Mouse (Mus musculus) hindbrain, embryonic 12.5 days (tissue): ENCODE measurements at regions not wholly inside any gene's neighbourhood (a gene's known extent, or its start where the extent isn't known, plus 50 kb on each side); places are given as distances from the start of the nearest gene placed in this dataset.
"Not testable (repeated sequence)": the region's sequence is repeated elsewhere in the genome, so short reads cannot be mapped to it uniquely, and the experiment has no call there.

Experiments used
- ATAC-seq: fragments of 200-750 bp; cut with Nextera tagmentation; 2 replicates; pipeline ENCODE4 v1.8.0; 2017; ENCODE audit warnings: moderate TSS enrichment; ENCODE audit not compliant: low FRiP score
- H3K27ac ChIP-seq: fragments of 300-500 bp; sonication (generic); 2 replicates; pipeline ENCODE4 v1.5.1; 2016; ENCODE audit warnings: mild to moderate bottlenecking
- H3K27me3 ChIP-seq: fragments of 300-500 bp; sonication (generic); 2 replicates; pipeline ENCODE4 v1.6.1; 2016; ENCODE audit warnings: mild to moderate bottlenecking
- H3K36me3 ChIP-seq: fragments of 300-500 bp; sonication (generic); 2 replicates; pipeline ENCODE4 v1.6.1; 2016; ENCODE audit warnings: mild to moderate bottlenecking
- H3K4me1 ChIP-seq: fragments of 300-500 bp; sonication (generic); 2 replicates; pipeline ENCODE4 v1.6.1; 2016
- H3K4me2 ChIP-seq: fragments of 300-500 bp; sonication (generic); replicated peaks from 2 replicates; pipeline ENCODE4 v1.6.1; 2016; ENCODE audit warnings: mild to moderate bottlenecking
- H3K4me3 ChIP-seq: fragments of 300-500 bp; sonication (generic); 2 replicates; pipeline ENCODE4 v1.5.1; 2016; ENCODE audit warnings: mild to moderate bottlenecking
- H3K9ac ChIP-seq: fragments of 300-500 bp; sonication (generic); 2 replicates; pipeline ENCODE4 v1.6.1; 2016; ENCODE audit warnings: mild to moderate bottlenecking, moderate library complexity
- H3K9me3 ChIP-seq: fragments of 300-500 bp; sonication (generic); replicated peaks from 2 replicates; pipeline ENCODE4 v1.6.1; 2016; ENCODE audit warnings: mild to moderate bottlenecking
- WGBS: fragments of 180-500 bp; shearing (Covaris S2); methylation state at CpG from one replicate; pipeline ENCODE4 v1.1.7; 2016; 5-methylcytosine and 5-hydroxymethylcytosine counted together

GRCm38 (mm10) chr4:105713956-105714355 lies 75.7 kb upstream of the Gm12728 start:
- Histone ChIP-seq H3K36me3 (no peaks in the 10 kb centered on the region), H3K4me2 (no peak overlapping the region), H3K27ac (no peak overlapping the region), H3K9ac (no peak overlapping the region), H3K9me3 (0 out of 2 replicates have a peak, but pooled peaks cover 7% of the 10 kb centered on the region), H3K27me3 (no peaks in the 10 kb centered on the region), H3K4me1 (no peaks in the 10 kb centered on the region), H3K4me3 (no peak overlapping the region)
- WGBS: 93% methylated on average over 6 of the region's 6 CpGs
- no peak for ATAC-seq

DNA sequence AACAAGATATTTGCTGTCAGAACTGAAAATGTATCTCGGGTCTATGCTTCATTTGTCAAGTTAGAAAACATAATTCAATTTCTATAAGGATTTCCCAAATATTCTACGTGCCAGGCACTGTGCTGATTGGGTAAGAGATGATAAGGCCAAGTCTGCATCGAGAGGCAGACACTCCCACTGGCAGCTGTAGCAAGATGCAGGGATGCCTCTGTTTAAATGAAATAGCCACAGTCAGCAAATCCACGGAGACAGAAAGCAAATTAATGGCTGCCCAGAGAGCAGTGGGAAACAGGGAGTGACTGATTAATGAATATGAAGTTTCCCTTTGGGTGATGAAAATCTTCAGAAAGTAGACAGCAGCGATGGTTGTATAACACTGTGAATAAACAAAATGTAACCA lies 71.6 kb upstream of the Gm12728 start:
- H3K36me3 ChIP-seq: no peaks in the 10 kb centered on the region
- 0 out of 2 replicates have a peak, but pooled peaks cover 4% of the 10 kb centered on the region for H3K9me3 ChIP-seq
- no peak overlapping the region for H3K9ac ChIP-seq
- no peaks in the 10 kb centered on the region for H3K27me3 ChIP-seq
- H3K4me1 ChIP-seq: no peaks in the 10 kb centered on the region
- no peak overlapping the region for H3K4me2 ChIP-seq
- 68% methylated on average over 5 of the region's 5 CpGs for WGBS
- no peak overlapping the region for H3K27ac ChIP-seq
- ATAC-seq: no peak
- no peak overlapping the region for H3K4me3 ChIP-seq

DNA sequence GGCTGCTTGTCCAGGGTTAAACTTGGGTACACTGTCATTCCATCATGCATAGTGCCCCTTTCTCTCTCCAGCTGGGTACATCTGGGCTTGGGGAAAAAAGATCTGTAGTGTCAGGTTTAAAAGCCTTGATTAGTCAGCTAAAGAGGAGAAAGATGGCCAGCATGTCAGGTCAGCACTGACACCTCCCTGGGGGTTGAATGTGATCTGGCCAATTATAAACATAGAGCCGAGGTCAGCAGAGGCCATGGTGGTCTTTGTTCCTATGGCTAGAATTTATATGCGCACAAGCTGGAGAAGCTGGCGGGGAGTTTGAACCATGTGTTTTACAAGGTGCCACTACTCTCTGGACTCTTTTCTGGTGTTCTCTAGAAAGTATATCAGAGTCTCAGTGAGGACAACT lies 61.0 kb upstream of the Gm12728 start:
- H3K9me3 ChIP-seq: no peaks in the 10 kb centered on the region
- no peak overlapping the region for H3K27ac ChIP-seq
- H3K4me1 ChIP-seq: no peaks in the 10 kb centered on the region
- WGBS: 64% methylated on average over 3 of the region's 3 CpGs
- no peak for ATAC-seq
- no peaks in the 10 kb centered on the region for H3K27me3 ChIP-seq
- H3K36me3 ChIP-seq: no peaks in the 10 kb centered on the region
- no peak overlapping the region for H3K4me3 ChIP-seq
- H3K9ac ChIP-seq: no peak overlapping the region
- no peak overlapping the region for H3K4me2 ChIP-seq

DNA sequence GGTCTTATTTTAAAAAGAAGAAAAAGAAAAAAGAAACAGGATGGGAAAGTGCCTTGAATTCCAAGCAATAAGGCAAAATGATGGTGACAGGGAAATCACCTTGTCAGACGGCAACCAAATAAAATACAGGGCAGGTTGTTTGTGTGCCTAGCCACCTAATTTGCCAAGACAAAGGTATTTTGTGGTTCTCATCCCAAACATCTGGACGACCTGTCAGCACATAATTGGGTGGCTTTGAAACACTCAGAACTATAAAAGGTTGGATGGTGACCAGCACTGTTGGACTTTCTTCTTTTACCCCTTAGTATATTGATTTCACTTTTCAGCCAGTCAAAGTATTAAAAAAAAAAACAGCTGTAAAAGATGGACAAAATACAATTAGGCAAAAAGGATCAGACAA lies 58.8 kb upstream of the Gm12728 start:
- Histone ChIP-seq H3K36me3 (no peaks in the 10 kb centered on the region), H3K9ac (no peak overlapping the region), H3K9me3 (no peaks in the 10 kb centered on the region), H3K4me1 (no peaks in the 10 kb centered on the region), H3K4me2 (no peak overlapping the region), H3K4me3 (no peak overlapping the region), H3K27me3 (no peaks in the 10 kb centered on the region), H3K27ac (no peak overlapping the region)
- WGBS: 82% methylated on average over 2 of the region's 2 CpGs
- no peak for ATAC-seq

- 91% methylated on average over 7 of the region's 9 CpGs for WGBS
- not testable (repeated sequence) for H3K4me3 ChIP-seq, ATAC-seq, H3K4me2 ChIP-seq, H3K27me3 ChIP-seq, H3K36me3 ChIP-seq, H3K9me3 ChIP-seq, H3K27ac ChIP-seq, H3K9ac ChIP-seq, H3K4me1 ChIP-seq
These were observed 54.6 kb upstream of the Gm12728 start for GRCm38 (mm10) chr4:105735116-105735515.
